Mouse (Mus musculus) cortical plate, adult 2 months (tissue): ENCODE measurements at regions not wholly inside any gene's neighbourhood (a gene's known extent, or its start where the extent isn't known, plus 50 kb on each side); places are given as distances from the start of the nearest gene placed in this dataset.
A peak's percentile ranks its signal among the peaks of the same experiment; 100 is the strongest.

Source experiments
- CTCF ChIP-seq: fragments of 200-500 bp; IDR thresholded peaks from 2 replicates; pipeline ENCODE4 v1.5.1; 2011; ENCODE audit warnings: mild to moderate bottlenecking, control low read depth, low read length; ENCODE audit not compliant: insufficient read depth; ENCODE audit errors: extremely low read depth
- POLR2A ChIP-seq: fragments of 200-500 bp; IDR thresholded peaks from 2 replicates; pipeline ENCODE4 v1.6.1; 2011; ENCODE audit warnings: mild to moderate bottlenecking, low read length, control low read depth; ENCODE audit not compliant: insufficient read depth; ENCODE audit errors: extremely low read depth

DNA sequence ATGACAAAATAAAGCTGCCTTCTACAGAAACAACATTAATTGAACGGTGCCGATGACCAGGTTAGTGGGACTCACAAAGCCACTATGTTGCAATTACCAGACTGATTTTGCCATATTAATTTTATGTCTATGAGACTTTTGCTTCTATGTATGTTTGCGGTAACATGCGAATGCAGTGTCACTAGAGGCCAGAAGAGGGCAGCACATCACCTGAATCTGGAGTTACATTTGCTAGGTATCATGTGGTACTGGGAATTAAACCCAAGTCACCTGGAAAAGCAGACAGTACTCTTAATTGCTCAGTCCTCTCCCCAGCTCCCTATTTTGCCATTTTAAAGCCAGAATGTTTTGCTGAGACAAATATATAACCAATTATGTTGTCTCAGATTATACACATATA is 149.6 kb upstream of the Rfx3 start:
- TF ChIP-seq CTCF (peak; percentile 33; the same call in 1 of the 2 replicates), POLR2A (no peak)
